In genomic region chr17:83200469-83200868, GRCm38 (mm10) we compare ENCODE assay signal across 22 mouse cellular contexts. TPM values are rescaled to one million over a fixed set of nuclear protein-coding genes. Genes with fewer than 3 reads are reported as not detected.
DNase-seq lines count a peak whose midpoint lies in the region; ATAC-seq and TF ChIP-seq lines count a peak whose summit lies in the region.
"Had no signal": no experiment of that assay in that cellular context is flagged by ENCODE, and none has a peak within 500 bp of the region (broad histone marks: within the 10 kb centered on the region; RNA-seq: fewer than 3 reads in every experiment).

No protein-coding gene starts in this region.

- DNase-seq in hindbrain, embryonic 11.5 days (ENCODE audit: low spot score): no peak
- peak; percentile 65 for DNase-seq in midbrain, embryonic 14.5 days
- no peak for DNase-seq in midbrain, postnatal 0 days (ENCODE audit: low spot score)
- no peak for DNase-seq in embryonic facial prominence, embryonic 10.5 days (ENCODE audit: low spot score)
- DNase-seq in layer of hippocampus, adult 2 months (ENCODE audit: low spot score in 2 of 2): no peak
- DNase-seq: adrenal gland, adult 8-10 months; cerebellum, adult 18-20 months; cerebellum, postnatal 14 days; forebrain, postnatal 0 days; gastrocnemius, postnatal 36 days; heart, adult 2 months; kidney, adult 18-20 months; liver, postnatal 0 days; thymus, postnatal 14 days had no signal

- H3K9me3 ChIP-seq in hindbrain, embryonic 12.5 days (replicated peaks): no peaks in the 10 kb centered on the region
- H3K9me3 ChIP-seq in hindbrain, embryonic 11.5 days (ENCODE audit: control insufficient read depth, low read length): no peaks in the 10 kb centered on the region
- no peaks in the 10 kb centered on the region for H3K9me3 ChIP-seq in midbrain, embryonic 14.5 days (ENCODE audit: control insufficient read depth, low read length)
- no peaks in the 10 kb centered on the region for H3K9me3 ChIP-seq in midbrain, postnatal 0 days (ENCODE audit: low read length)
- H3K9me3 ChIP-seq in embryonic facial prominence, embryonic 10.5 days: no peaks in the 10 kb centered on the region
- no peaks in the 10 kb centered on the region for H3K9me3 ChIP-seq in embryonic facial prominence, embryonic 15.5 days (replicated peaks)
- H3K9me3 ChIP-seq: embryonic facial prominence, embryonic 13.5 days had no signal

- no peak for TF ChIP-seq CTCF in midbrain, postnatal 0 days (IDR thresholded peaks at IDR 0.05)
- TF ChIP-seq CTCF in layer of hippocampus, adult 2 months (conservative IDR thresholded peaks at IDR 0.05): no peak

- WGBS in hindbrain, embryonic 12.5 days: 62% methylated on average over 5 of the region's 5 CpGs
- 62% methylated on average over 5 of the region's 5 CpGs for WGBS in hindbrain, embryonic 11.5 days
- 55% methylated on average over 5 of the region's 5 CpGs for WGBS in midbrain, embryonic 14.5 days
- WGBS in midbrain, postnatal 0 days: 60% methylated on average over 5 of the region's 5 CpGs
- 48% methylated on average over 5 of the region's 5 CpGs for WGBS in embryonic facial prominence, embryonic 10.5 days
- WGBS in embryonic facial prominence, embryonic 15.5 days: 49% methylated on average over 5 of the region's 5 CpGs

- 0 out of 2 replicates have a peak, but pooled peaks cover 6% of the 10 kb centered on the region for H3K27me3 ChIP-seq in hindbrain, embryonic 12.5 days
- no peaks in the 10 kb centered on the region for H3K27me3 ChIP-seq in hindbrain, embryonic 11.5 days (ENCODE audit: control insufficient read depth, insufficient read depth, low read length)
- peaks cover 9% of the 10 kb centered on the region for H3K27me3 ChIP-seq in midbrain, embryonic 14.5 days (ENCODE audit: control insufficient read depth, insufficient read depth, low read length)
- H3K27me3 ChIP-seq in midbrain, postnatal 0 days (ENCODE audit: insufficient read depth, low read length): 0 out of 2 replicates have a peak, but pooled peaks cover 13% of the 10 kb centered on the region
- peaks cover 21% of the 10 kb centered on the region for H3K27me3 ChIP-seq in embryonic facial prominence, embryonic 10.5 days (replicated peaks; ENCODE audit: low read depth, poor library complexity, severe bottlenecking)
- peaks cover 14% of the 10 kb centered on the region for H3K27me3 ChIP-seq in embryonic facial prominence, embryonic 15.5 days

- H3K9ac ChIP-seq in hindbrain, embryonic 12.5 days: no peak overlapping the region
- no peak overlapping the region for H3K9ac ChIP-seq in hindbrain, embryonic 11.5 days (ENCODE audit: low read depth, low read length)
- no peak overlapping the region for H3K9ac ChIP-seq in midbrain, embryonic 14.5 days (replicated peaks; ENCODE audit: low read length)
- no peak overlapping the region for H3K9ac ChIP-seq in midbrain, postnatal 0 days (replicated peaks; ENCODE audit: low read length, poor library complexity, severe bottlenecking)
- no peak overlapping the region for H3K9ac ChIP-seq in embryonic facial prominence, embryonic 15.5 days
- H3K9ac ChIP-seq: embryonic facial prominence, embryonic 13.5 days; forebrain, postnatal 0 days; liver, postnatal 0 days had no signal

- no peak overlapping the region for H3K27ac ChIP-seq in hindbrain, embryonic 12.5 days
- H3K27ac ChIP-seq in hindbrain, embryonic 11.5 days (ENCODE audit: low read depth, low read length): no peak overlapping the region
- no peak overlapping the region for H3K27ac ChIP-seq in midbrain, embryonic 14.5 days (replicated peaks; ENCODE audit: low read depth, low read length)
- H3K27ac ChIP-seq in midbrain, postnatal 0 days (ENCODE audit: low read depth, low read length): no peak overlapping the region
- H3K27ac ChIP-seq in embryonic facial prominence, embryonic 10.5 days (replicated peaks): peak overlapping the region; percentile 81
- 0 out of 2 replicates have a peak overlapping the region, but pooled peaks have one; percentile 11 for H3K27ac ChIP-seq in embryonic facial prominence, embryonic 15.5 days (replicated peaks)
- H3K27ac ChIP-seq in layer of hippocampus, adult 2 months: no peak overlapping the region
- H3K27ac ChIP-seq: heart, adult 2 months; macrophage had no signal

- H3K4me1 ChIP-seq in hindbrain, embryonic 12.5 days: peaks cover 49% of the 10 kb centered on the region
- H3K4me1 ChIP-seq in hindbrain, embryonic 11.5 days (replicated peaks; ENCODE audit: control insufficient read depth, insufficient read depth, low read length): peaks cover 7% of the 10 kb centered on the region
- peaks cover 9% of the 10 kb centered on the region; the same call in 1 of the 2 replicates for H3K4me1 ChIP-seq in midbrain, embryonic 14.5 days (ENCODE audit: control insufficient read depth, insufficient read depth, low read length)
- peaks cover 3% of the 10 kb centered on the region; the same call in 1 of the 2 replicates for H3K4me1 ChIP-seq in midbrain, postnatal 0 days (ENCODE audit: insufficient read depth, low read length)
- peaks cover 84% of the 10 kb centered on the region for H3K4me1 ChIP-seq in embryonic facial prominence, embryonic 10.5 days
- peaks cover 41% of the 10 kb centered on the region for H3K4me1 ChIP-seq in embryonic facial prominence, embryonic 15.5 days

- ATAC-seq in hindbrain, embryonic 12.5 days (ENCODE audit: low FRiP score): peak; percentile 35; the same call in 1 of the 2 replicates
- ATAC-seq in hindbrain, embryonic 11.5 days (ENCODE audit: low FRiP score): no peak
- no peak for ATAC-seq in midbrain, embryonic 14.5 days (ENCODE audit: low FRiP score, low TSS enrichment)
- no peak for ATAC-seq in midbrain, postnatal 0 days (ENCODE audit: low FRiP score)
- no peak for ATAC-seq in embryonic facial prominence, embryonic 15.5 days (ENCODE audit: insufficient number of reproducible peaks, low FRiP score, low TSS enrichment, low read depth)
- ATAC-seq: forebrain, postnatal 0 days; inflammation-experienced regulatory T-cells, adult 6 months; liver, postnatal 0 days; lung, postnatal 0 days had no signal

- H3K4me2 ChIP-seq in hindbrain, embryonic 12.5 days (replicated peaks): no peak overlapping the region
- H3K4me2 ChIP-seq in hindbrain, embryonic 11.5 days (replicated peaks; ENCODE audit: low read depth, low read length): no peak overlapping the region
- H3K4me2 ChIP-seq in midbrain, embryonic 14.5 days (ENCODE audit: low read length): no peak overlapping the region
- H3K4me2 ChIP-seq in midbrain, postnatal 0 days (ENCODE audit: low read depth, low read length, poor library complexity, severe bottlenecking): no peak overlapping the region
- H3K4me2 ChIP-seq in embryonic facial prominence, embryonic 15.5 days (replicated peaks): no peak overlapping the region
- H3K4me2 ChIP-seq: embryonic facial prominence, embryonic 13.5 days; liver, embryonic 11.5 days had no signal

- H3K4me3 ChIP-seq in hindbrain, embryonic 12.5 days: no peak overlapping the region
- no peak overlapping the region for H3K4me3 ChIP-seq in hindbrain, embryonic 11.5 days (ENCODE audit: low read depth, low read length)
- no peak overlapping the region for H3K4me3 ChIP-seq in midbrain, embryonic 14.5 days (replicated peaks; ENCODE audit: low read depth, low read length)
- no peak overlapping the region for H3K4me3 ChIP-seq in midbrain, postnatal 0 days (ENCODE audit: low read depth, low read length)
- no peak overlapping the region for H3K4me3 ChIP-seq in embryonic facial prominence, embryonic 10.5 days
- H3K4me3 ChIP-seq in embryonic facial prominence, embryonic 15.5 days (replicated peaks): no peak overlapping the region
- no peak overlapping the region for H3K4me3 ChIP-seq in layer of hippocampus, adult 2 months
- H3K4me3 ChIP-seq: embryonic facial prominence, embryonic 13.5 days; heart, adult 2 months had no signal

- H3K36me3 ChIP-seq in hindbrain, embryonic 12.5 days: no peaks in the 10 kb centered on the region
- no peaks in the 10 kb centered on the region for H3K36me3 ChIP-seq in hindbrain, embryonic 11.5 days (ENCODE audit: control insufficient read depth, insufficient read depth, low read length)
- no peaks in the 10 kb centered on the region for H3K36me3 ChIP-seq in midbrain, embryonic 14.5 days (ENCODE audit: control insufficient read depth, insufficient read depth, low read length)
- H3K36me3 ChIP-seq in midbrain, postnatal 0 days (ENCODE audit: insufficient read depth, low read length): no peaks in the 10 kb centered on the region
- no peaks in the 10 kb centered on the region for H3K36me3 ChIP-seq in embryonic facial prominence, embryonic 10.5 days (replicated peaks)
- H3K36me3 ChIP-seq in embryonic facial prominence, embryonic 15.5 days: no peaks in the 10 kb centered on the region
- H3K36me3 ChIP-seq: embryonic facial prominence, embryonic 13.5 days had no signal

RNA-seq across cellular contexts. Expression of gene Pkdcc, which starts 14.6 kb away (rescaled TPM):
- 14.6 and 17.9 TPM in 2 replicates for polyA plus RNA-seq in hindbrain, embryonic 12.5 days (2016; fragmentation: Nextera tagmentation; extraction: Ambion mirVana)
- 9.6 and 10.8 TPM in 2 replicates for polyA plus RNA-seq in hindbrain, embryonic 11.5 days (2014; fragmentation: Nextera tagmentation; extraction: Ambion mirVana)
- 5.1 and 7.2 TPM in 2 replicates for polyA plus RNA-seq in midbrain, embryonic 14.5 days (2014; fragmentation: Nextera tagmentation; extraction: Ambion mirVana)
- 27.8 and 33.7 TPM in 2 replicates for total RNA-seq in midbrain, postnatal 0 days (2014; rRNA removed)
- 2.1 and 2.2 TPM in 2 replicates for polyA plus RNA-seq in midbrain, postnatal 0 days (2015; fragmentation: Nextera tagmentation; extraction: Ambion mirVana)
- 15.1 and 17.5 TPM in 2 replicates for polyA plus RNA-seq in embryonic facial prominence, embryonic 10.5 days (2016; fragmentation: Nextera tagmentation; extraction: Ambion mirVana)
- 8.6 and 10.3 TPM in 2 replicates for polyA plus RNA-seq in embryonic facial prominence, embryonic 15.5 days (2015; fragmentation: Nextera tagmentation; extraction: Ambion mirVana)
- total RNA-seq in layer of hippocampus, adult 2 months (2021): 10 to 100 TPM; 12.6 to 15.3 TPM
- total RNA-seq: MEL had no signal

Comparison
In these comparisons a context has a peak if more than half of its experiments do, and no peak if none do; other contexts are left out.
1. H3K27ac ChIP-seq: peak in embryonic facial prominence, embryonic 10.5 days (single experiment) and embryonic facial prominence, embryonic 15.5 days (single experiment); none in hindbrain, embryonic 12.5 days (single experiment), hindbrain, embryonic 11.5 days (single experiment), midbrain, embryonic 14.5 days (single experiment), midbrain, postnatal 0 days (single experiment) and layer of hippocampus, adult 2 months (single experiment).